ENCODE assay signal across 8 mouse cellular contexts in genomic region chr3:27631112-27631511, GRCm38 (mm10).
A peak's percentile ranks its signal among the peaks of the same experiment; 100 is the strongest.
DNase-seq lines count a peak whose midpoint lies in the region; ATAC-seq and TF ChIP-seq lines count a peak whose summit lies in the region.

No protein-coding gene starts in this region.

- H3K4me3 ChIP-seq in CH12.LX (replicated peaks in 1 of 3; ENCODE audit: low read depth in 2 of 3, low read length in 2 of 3, poor library complexity in 1 of 3), result no peak overlapping the region
- H3K4me3 ChIP-seq in hindbrain, embryonic 14.5 days (replicated peaks; ENCODE audit: low read length), result no peak overlapping the region
- no peak overlapping the region for H3K4me3 ChIP-seq in small intestine, adult 2 months (ENCODE audit: low read depth, low read length)

- H3K4me1 ChIP-seq in CH12.LX (ENCODE audit: control insufficient read depth in 1 of 2, insufficient read depth in 2 of 2), result no peaks in the 10 kb centered on the region
- no peaks in the 10 kb centered on the region for H3K4me1 ChIP-seq in hindbrain, embryonic 14.5 days (replicated peaks; ENCODE audit: control insufficient read depth, insufficient read depth, low read length)
- H3K4me1 ChIP-seq in small intestine, adult 2 months (ENCODE audit: control insufficient read depth, insufficient read depth, insufficient read length, low read length), result no peaks in the 10 kb centered on the region

- no peak for TF ChIP-seq RAD21 in CH12.LX (IDR thresholded peaks at IDR 0.05; ENCODE audit: low read depth, low read length)

- peak; percentile 44 for DNase-seq in embryo, embryonic 11 days
- DNase-seq in embryo, embryonic 10 days (ENCODE audit: low spot score), result no peak
- peak; percentile 4 for DNase-seq in CH12.LX (ENCODE audit: extremely low read depth)
- DNase-seq in gastrocnemius, adult 18-20 months (ENCODE audit: low spot score), result peak; percentile 85
- DNase-seq in hindbrain, embryonic 14.5 days (ENCODE audit: low spot score), result peak; percentile 56
- no peak for DNase-seq in adrenal gland, postnatal 10 days

- dilution Hi-C loops in CH12.LX (cut with MboI; ENCODE audit: extremely low pct_ligation_motif_present, extremely low pct_unique_long_range_greater_than_20kb, low sequenced_read_pairs), result no loop called here

- ATAC-seq in hindbrain, embryonic 14.5 days (ENCODE audit: low FRiP score), result peak; percentile 72; the same call in 1 of the 2 replicates
- ATAC-seq in granulocyte monocyte progenitor cell, adult 5-6 weeks (replicated peaks; ENCODE audit: poor library complexity, severe bottlenecking), result no peak

- no peak overlapping the region for H3K9ac ChIP-seq in CH12.LX (ENCODE audit: insufficient read depth, low read depth)
- no peak overlapping the region for H3K9ac ChIP-seq in hindbrain, embryonic 14.5 days

- no peak for TF ChIP-seq POLR2A in CH12.LX (IDR thresholded peaks at IDR 0.05; ENCODE audit: low read depth, low read length)
- no peak for TF ChIP-seq POLR2A in small intestine, adult 2 months (IDR thresholded peaks at IDR 0.05; ENCODE audit: low read depth, low read length)

- in situ Hi-C loops in CH12.LX (cut with MboI; ENCODE audit: low pct_ligation_motif_present, low pct_unique_long_range_greater_than_20kb, low sequenced_read_pairs), result no loop called here

- H3K27me3 ChIP-seq in CH12.LX (replicated peaks), result no peaks in the 10 kb centered on the region
- H3K27me3 ChIP-seq in hindbrain, embryonic 14.5 days (ENCODE audit: control insufficient read depth, insufficient read depth, low read length), result no peaks in the 10 kb centered on the region
- no peaks in the 10 kb centered on the region for H3K27me3 ChIP-seq in small intestine, adult 2 months (ENCODE audit: control insufficient read depth, insufficient read depth, low read length)

- no peaks in the 10 kb centered on the region for H3K79me2 ChIP-seq in CH12.LX (replicated peaks; ENCODE audit: control insufficient read depth, extremely low read depth, insufficient read depth, poor library complexity, severe bottlenecking)

- TF ChIP-seq CTCF in CH12.LX (conservative IDR thresholded peaks at IDR 0.05 in 1 of 2, IDR thresholded peaks at IDR 0.05 in 1 of 2; ENCODE audit: low read depth in 2 of 2, low read length in 2 of 2), result no peak
- TF ChIP-seq CTCF in small intestine, adult 2 months (IDR thresholded peaks at IDR 0.05; ENCODE audit: extremely low read depth, insufficient read length, insufficient replicate concordance, low read depth, low read length), result no peak

- H3K9me3 ChIP-seq in CH12.LX (replicated peaks; ENCODE audit: low read length), result no peaks in the 10 kb centered on the region
- no peaks in the 10 kb centered on the region for H3K9me3 ChIP-seq in hindbrain, embryonic 14.5 days (ENCODE audit: control insufficient read depth, low read length)

- 69% methylated on average over 7 of the region's 7 CpGs for WGBS in hindbrain, embryonic 14.5 days
- WGBS in small intestine, adult 2 months, result 77% methylated on average over 7 of the region's 7 CpGs

- no peak overlapping the region for H3K27ac ChIP-seq in CH12.LX (ENCODE audit: insufficient read depth, low read depth)
- no peak overlapping the region for H3K27ac ChIP-seq in hindbrain, embryonic 14.5 days
- H3K27ac ChIP-seq in small intestine, adult 2 months (ENCODE audit: insufficient read depth, low read depth, low read length), result peak overlapping the region; percentile 50; the same call in 1 of the 2 replicates

- no peak for TF ChIP-seq EP300 in CH12.LX (IDR thresholded peaks at IDR 0.05; ENCODE audit: low read length)

- no peak overlapping the region for H3K4me2 ChIP-seq in CH12.LX (ENCODE audit: insufficient read depth, low read depth, poor library complexity, severe bottlenecking)
- no peak overlapping the region for H3K4me2 ChIP-seq in hindbrain, embryonic 14.5 days (replicated peaks)

- H3K36me3 ChIP-seq in CH12.LX (replicated peaks in 1 of 2; ENCODE audit: control insufficient read depth in 1 of 2, insufficient read depth in 1 of 2, low read length in 1 of 2), result no peaks in the 10 kb centered on the region
- no peaks in the 10 kb centered on the region for H3K36me3 ChIP-seq in hindbrain, embryonic 14.5 days (replicated peaks; ENCODE audit: control insufficient read depth, insufficient read depth)
- H3K36me3 ChIP-seq in small intestine, adult 2 months (ENCODE audit: control insufficient read depth, insufficient read depth, low read length), result 0 out of 2 replicates have a peak, but pooled peaks cover 2% of the 10 kb centered on the region

TF ChIP-seq in CH12.LX, 34 proteins besides CTCF, POLR2A, EP300 and RAD21:
- TF ChIP-seq MAX (IDR thresholded peaks at IDR 0.05; ENCODE audit: low read length) (no peak), BHLHE40 (IDR thresholded peaks at IDR 0.05; ENCODE audit: low read depth, low read length) (no peak), KAT2A (IDR thresholded peaks at IDR 0.05; ENCODE audit: insufficient replicate concordance, low read length) (no peak), MAZ (IDR thresholded peaks at IDR 0.05; ENCODE audit: low read depth, low read length) (no peak), SMC3 (IDR thresholded peaks at IDR 0.05; ENCODE audit: low read depth, low read length) (no peak), ZC3H11A (IDR thresholded peaks at IDR 0.05; ENCODE audit: low read depth, low read length) (no peak), ELF1 (IDR thresholded peaks at IDR 0.05; ENCODE audit: low read depth, low read length) (no peak), ZKSCAN1 (IDR thresholded peaks at IDR 0.05; ENCODE audit: borderline replicate concordance, low read depth, low read length) (no peak), POLR2AphosphoS2 (IDR thresholded peaks at IDR 0.05; ENCODE audit: low read depth, low read length) (no peak), ZNF384 (IDR thresholded peaks at IDR 0.05; ENCODE audit: low read depth, low read length) (no peak), MYC (IDR thresholded peaks at IDR 0.05; ENCODE audit: low read depth, low read length) (no peak), JUN (IDR thresholded peaks at IDR 0.05; ENCODE audit: insufficient read depth, low read depth, low read length) (no peak)

Comparison
In these comparisons a context has a peak if more than half of its experiments do, and no peak if none do; other contexts are left out.
1. DNase-seq: peak in embryo, embryonic 11 days (single experiment), CH12.LX (single experiment), gastrocnemius, adult 18-20 months (single experiment) and hindbrain, embryonic 14.5 days (single experiment); none in embryo, embryonic 10 days (single experiment) and adrenal gland, postnatal 10 days (single experiment).